Mouse (Mus musculus) brain, embryonic 18.5 days (tissue): ENCODE measurements around the gene Slc16a10.

ENCODE experiments used
- DNase-seq: peaks from one replicate; pipeline ENCODE4 v3.0.0-alpha.2; 2012; ENCODE audit warnings: low read depth, low spot score

The Slc16a10 gene

GRCm38 (mm10) chr10:40109520-40109919 lies 32.5 kb downstream of the Slc16a10 start:
- no peak for DNase-seq

GRCm38 (mm10) chr10:40108992-40109391 lies 33.1 kb downstream of the Slc16a10 start:
- DNase-seq: no peak

- no peak for DNase-seq
These were observed 34.1 kb downstream of the Slc16a10 start for GRCm38 (mm10) chr10:40107995-40108394.

GRCm38 (mm10) chr10:40105174-40105573 lies 36.9 kb downstream of the Slc16a10 start:
- no peak for DNase-seq

- no peak for DNase-seq
These were observed 38.3 kb downstream of the Slc16a10 start for GRCm38 (mm10) chr10:40103790-40104189.

GRCm38 (mm10) chr10:40102986-40103385 lies 39.1 kb downstream of the Slc16a10 start:
- no peak for DNase-seq

- no peak for DNase-seq
These were observed 39.9 kb downstream of the Slc16a10 start for GRCm38 (mm10) chr10:40102166-40102565.

- DNase-seq: no peak
These were observed 43.6 kb downstream of the Slc16a10 start for GRCm38 (mm10) chr10:40098441-40098840.

- no peak for DNase-seq
These were observed 44.5 kb downstream of the Slc16a10 start for GRCm38 (mm10) chr10:40097519-40097918.

GRCm38 (mm10) chr10:40094752-40095151 lies 47.3 kb downstream of the Slc16a10 start:
- no peak for DNase-seq

- DNase-seq: no peak
These were observed 48.5 kb downstream of the Slc16a10 start for GRCm38 (mm10) chr10:40093526-40093925.

- DNase-seq: no peak
These were observed 50.6 kb downstream of the Slc16a10 start for GRCm38 (mm10) chr10:40091455-40091854.

- DNase-seq: no peak
These were observed 51.3 kb downstream of the Slc16a10 start for GRCm38 (mm10) chr10:40090504-40091428.

- no peak for DNase-seq
These were observed 57.5 kb downstream of the Slc16a10 start for GRCm38 (mm10) chr10:40084332-40085093.

- DNase-seq: no peak
These were observed 58.5 kb downstream of the Slc16a10 start for GRCm38 (mm10) chr10:40083556-40083955.

- no peak for DNase-seq
These were observed 59.4 kb downstream of the Slc16a10 start for GRCm38 (mm10) chr10:40082668-40083067.

- DNase-seq: no peak
These were observed 61.5 kb downstream of the Slc16a10 start for GRCm38 (mm10) chr10:40080533-40080932.

- DNase-seq: no peak
These were observed 62.8 kb downstream of the Slc16a10 start for GRCm38 (mm10) chr10:40079256-40079655.

- DNase-seq: no peak
These were observed 64.1 kb downstream of the Slc16a10 start for GRCm38 (mm10) chr10:40077960-40078353.

- DNase-seq: no peak
These were observed 64.6 kb downstream of the Slc16a10 start for GRCm38 (mm10) chr10:40077346-40077959.

GRCm38 (mm10) chr10:40073608-40074007 lies 68.5 kb downstream of the Slc16a10 start:
- no peak for DNase-seq

- DNase-seq: no peak
These were observed 71.4 kb downstream of the Slc16a10 start for GRCm38 (mm10) chr10:40070684-40071083.
